Mouse (Mus musculus) layer of hippocampus, postnatal 36 days (tissue): ENCODE measurements around the gene P2rx6. TPM values are rescaled to one million over a fixed set of nuclear protein-coding genes. Genes with fewer than 3 reads are reported as not detected.
"Not testable (repeated sequence)": the region's sequence is repeated elsewhere in the genome, so short reads cannot be mapped to it uniquely, and the experiment has no call there.

ENCODE experiments used
- DNase-seq, 2 experiments: peaks; one replicate each; pipeline ENCODE4 v3.0.0; 2022
- total RNA-seq, 2 experiments: library from RNA; stranded (reverse); gene quantifications; 2 replicates each; pipeline ENCODE4 v1.2.3; 2021

The P2rx6 gene
- total RNA-seq, 2 experiments from 2014 or later: 0.58 to 0.67 TPM

GRCm38 (mm10) chr16:17563580-17563979 is 1.9 kb downstream of the P2rx6 start:
- no peak for DNase-seq

- DNase-seq: no peak
Observed at GRCm38 (mm10) chr16:17564221-17564620, 2.5 kb downstream of the P2rx6 start.

- DNase-seq: no peak
Observed at GRCm38 (mm10) chr16:17564771-17565170, 3.1 kb downstream of the P2rx6 start.

- no peak for DNase-seq
Observed at GRCm38 (mm10) chr16:17566186-17566585, 4.5 kb downstream of the P2rx6 start.

- DNase-seq: peak; percentile 75
Observed at GRCm38 (mm10) chr16:17575870-17576824, 14.5 kb downstream of the P2rx6 start.

- no peak for DNase-seq
Observed at GRCm38 (mm10) chr16:17576825-17577215, 15.1 kb downstream of the P2rx6 start.

GRCm38 (mm10) chr16:17583064-17583463 is 21.4 kb downstream of the P2rx6 start, which contains the start of gene Slc7a4:
Slc7a4 (minus strand) TSS chr16:17583214.
- DNase-seq: no peak

- no peak for DNase-seq
Observed at GRCm38 (mm10) chr16:17584555-17584954, 22.9 kb downstream of the P2rx6 start.

GRCm38 (mm10) chr16:17590731-17591130 is 29.0 kb downstream of the P2rx6 start:
- no peak for DNase-seq

- DNase-seq: no peak
Observed at GRCm38 (mm10) chr16:17600944-17601562, 39.4 kb downstream of the P2rx6 start.

- no peak for DNase-seq
Observed at GRCm38 (mm10) chr16:17604941-17605340, 43.3 kb downstream of the P2rx6 start.

GRCm38 (mm10) chr16:17605684-17606083 is 44.0 kb downstream of the P2rx6 start:
- DNase-seq: no peak

- DNase-seq: peak in 1 of 2 experiments; percentile 17
Observed at GRCm38 (mm10) chr16:17611383-17611782, 49.7 kb downstream of the P2rx6 start.

- not testable (repeated sequence) for DNase-seq
Observed at GRCm38 (mm10) chr16:17614740-17615139, 53.1 kb downstream of the P2rx6 start.

GRCm38 (mm10) chr16:17616212-17616611 is 54.5 kb downstream of the P2rx6 start:
- DNase-seq: no peak

GRCm38 (mm10) chr16:17617922-17618565 is 56.4 kb downstream of the P2rx6 start:
- DNase-seq: peak in 1 of 2 experiments; percentile 46

GRCm38 (mm10) chr16:17619198-17620105 is 57.8 kb downstream of the P2rx6 start, which contains the start of gene Smpd4:
Smpd4 (plus strand) TSS chr16:17619354.
- DNase-seq: peak; percentile 85 to 88

- no peak for DNase-seq
Observed at GRCm38 (mm10) chr16:17621936-17622335, 60.3 kb downstream of the P2rx6 start.

GRCm38 (mm10) chr16:17625488-17626268 is 64.0 kb downstream of the P2rx6 start:
- DNase-seq: no peak

- no peak for DNase-seq
Observed at GRCm38 (mm10) chr16:17626269-17626555, 64.5 kb downstream of the P2rx6 start.
